Mouse (Mus musculus) kidney, postnatal 10 days (tissue): ENCODE data around the gene Slc16a3.

Experiments
- DNase-seq: peaks from one replicate; pipeline ENCODE4 v3.0.0; 2021; ENCODE audit warnings: mixed read lengths

Slc16a3 gene

GRCm38 (mm10) chr11:120948861-120949851 lies 876 bp downstream of the Slc16a3 start:
- peak; percentile 76 for DNase-seq

- no peak for DNase-seq
Observed at GRCm38 (mm10) chr11:120949863-120950262, 1.6 kb downstream of the Slc16a3 start.

- peak; percentile 89 for DNase-seq
Observed at GRCm38 (mm10) chr11:120950281-120951202, 2.3 kb downstream of the Slc16a3 start.

DNA sequence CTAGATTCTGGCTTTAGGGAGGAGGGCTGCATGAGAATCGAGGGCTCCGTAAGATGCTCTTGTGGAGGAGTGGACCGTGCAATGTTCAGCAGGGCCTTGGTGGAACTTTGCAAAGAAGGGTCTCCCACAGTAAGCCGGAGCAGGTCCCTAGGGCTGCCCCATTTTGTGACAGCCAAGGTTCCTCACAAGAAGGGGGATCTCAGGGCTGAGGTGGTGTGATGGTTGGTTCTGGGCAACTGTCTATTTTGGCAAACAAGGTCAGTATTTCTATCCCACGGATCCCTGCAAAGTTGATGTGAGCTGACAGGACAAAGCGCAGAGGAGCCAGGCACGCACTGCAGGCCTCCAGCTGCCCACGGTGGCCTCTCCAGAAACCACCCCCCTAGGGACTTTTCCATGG lies 3.0 kb downstream of the Slc16a3 start:
- no peak for DNase-seq

DNA sequence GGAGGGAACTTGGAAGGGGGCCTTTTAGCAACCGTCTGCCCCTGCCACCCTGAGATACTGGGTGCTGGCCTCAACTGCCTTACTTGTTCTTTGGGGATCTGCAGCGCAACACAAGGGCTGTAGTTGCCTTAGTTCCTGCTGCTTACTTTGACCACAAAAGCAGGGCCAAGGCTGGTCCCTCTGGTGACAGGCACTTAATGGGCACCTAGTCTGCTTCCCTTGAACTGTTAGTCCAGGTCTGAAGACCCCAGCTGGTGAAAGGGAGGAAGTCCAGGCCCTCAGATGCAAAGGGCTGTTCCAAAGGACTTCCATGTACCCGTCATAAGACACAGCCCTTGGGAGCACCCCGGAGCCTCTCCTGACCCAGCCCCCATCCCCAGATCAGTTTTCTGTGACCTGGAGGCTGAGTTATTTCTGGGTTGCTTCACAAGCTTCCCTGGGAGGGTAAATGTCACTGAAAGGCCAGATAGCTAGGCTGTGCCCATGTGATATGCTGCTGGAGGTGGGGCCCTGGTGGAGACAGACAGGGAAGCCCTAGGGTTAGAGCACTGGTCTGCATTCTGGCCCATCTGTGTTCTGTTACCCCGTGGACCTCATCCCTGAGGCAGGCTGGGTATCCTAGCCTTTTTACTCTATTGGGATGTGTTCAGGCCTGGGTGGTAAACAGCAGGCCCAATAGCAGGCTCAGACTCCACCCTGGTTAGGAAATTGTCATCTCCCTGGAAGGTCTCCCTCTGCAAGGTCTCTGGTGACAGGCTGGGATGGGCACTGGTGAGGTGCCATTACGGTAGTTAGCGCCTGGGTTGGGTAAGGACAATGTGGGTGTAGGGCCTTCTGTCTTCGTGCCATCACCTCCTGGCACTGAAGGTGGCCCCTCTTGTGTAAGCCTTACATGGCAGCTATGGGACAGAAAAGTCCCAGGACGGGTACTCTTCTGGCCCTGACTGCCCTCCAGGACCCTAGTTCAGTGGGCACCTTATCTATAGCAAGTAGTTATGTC lies 3.8 kb downstream of the Slc16a3 start:
- DNase-seq = no peak

DNA sequence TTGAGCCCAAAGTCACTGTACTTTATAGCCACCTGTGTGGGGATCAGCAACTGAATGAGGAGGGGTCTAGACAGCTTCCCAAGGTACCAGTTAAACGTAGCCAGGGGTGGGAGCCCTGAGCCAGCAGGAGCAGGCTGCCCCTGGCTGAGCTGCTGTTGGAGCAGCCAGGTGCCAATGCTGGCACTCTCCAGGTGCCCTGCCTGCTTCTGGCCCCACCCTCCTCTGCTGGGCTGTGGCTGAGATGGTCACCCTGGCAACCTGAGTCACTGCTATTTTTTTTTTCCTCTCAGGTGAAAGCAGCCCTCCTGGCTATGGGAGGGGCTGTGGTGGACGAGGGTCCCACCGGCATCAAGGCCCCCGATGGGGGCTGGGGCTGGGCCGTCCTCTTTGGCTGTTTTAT lies 6.7 kb downstream of the Slc16a3 start:
- peak; percentile 47 for DNase-seq

DNA sequence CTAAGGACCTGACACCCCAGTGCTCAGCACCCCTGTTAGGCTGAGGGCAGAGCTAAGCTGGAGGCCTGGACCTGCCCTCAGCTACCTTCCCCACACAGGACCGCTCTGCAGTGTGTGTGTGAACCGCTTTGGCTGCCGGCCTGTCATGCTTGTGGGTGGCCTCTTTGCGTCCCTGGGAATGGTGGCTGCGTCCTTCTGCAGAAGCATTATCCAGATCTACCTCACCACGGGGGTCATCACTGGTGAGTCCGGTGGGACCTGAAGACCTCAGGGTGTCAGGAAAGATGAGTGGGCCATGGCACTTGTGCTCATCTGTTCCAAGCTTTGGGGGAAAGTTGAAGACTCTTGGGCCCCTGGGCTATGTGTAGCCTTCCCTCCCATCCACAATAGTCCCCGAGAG lies 7.4 kb downstream of the Slc16a3 start:
- no peak for DNase-seq

DNA sequence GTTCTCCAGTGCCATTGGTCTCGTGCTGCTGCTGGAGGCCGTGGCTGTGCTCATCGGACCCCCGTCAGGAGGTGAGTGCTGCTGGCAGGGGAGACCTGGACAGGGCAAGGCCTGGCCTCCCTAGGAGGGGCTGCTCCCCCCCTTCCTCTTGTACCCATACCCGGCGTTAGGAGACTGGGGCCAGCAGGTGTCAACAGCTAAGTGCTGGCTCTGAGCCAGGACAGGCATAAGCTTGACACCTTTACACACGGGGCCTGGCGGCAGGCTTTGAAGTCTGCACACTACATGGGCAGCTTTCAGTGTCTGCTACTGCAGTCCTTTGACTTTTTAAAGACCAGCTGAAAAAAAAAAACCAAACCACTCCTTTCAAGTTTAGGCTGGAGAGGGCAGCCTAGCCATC lies 8.8 kb downstream of the Slc16a3 start:
- no peak for DNase-seq

GRCm38 (mm10) chr11:120957731-120958257 lies 9.5 kb downstream of the Slc16a3 start:
- no peak for DNase-seq

DNA sequence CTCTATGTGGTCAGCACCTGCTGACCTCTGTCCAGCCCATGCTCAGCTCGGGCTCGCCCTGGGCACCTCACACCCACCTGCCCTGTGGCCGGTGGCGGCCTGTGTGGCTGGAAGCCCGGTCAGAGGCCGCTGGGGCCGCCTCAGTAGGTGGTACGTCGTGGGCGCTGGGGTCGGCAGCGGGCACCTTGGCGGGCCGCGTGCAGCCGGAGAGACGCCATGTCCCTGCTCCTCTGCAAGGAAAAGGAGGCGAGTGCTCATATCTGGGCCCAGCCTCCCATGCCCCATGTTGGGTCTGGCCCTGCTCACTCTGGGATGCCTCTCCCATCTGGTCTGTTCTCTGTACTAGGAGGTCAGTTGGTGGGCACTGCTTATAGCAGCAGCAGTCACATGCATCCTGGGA lies 10.8 kb downstream of the Slc16a3 start:
- DNase-seq = no peak

DNA sequence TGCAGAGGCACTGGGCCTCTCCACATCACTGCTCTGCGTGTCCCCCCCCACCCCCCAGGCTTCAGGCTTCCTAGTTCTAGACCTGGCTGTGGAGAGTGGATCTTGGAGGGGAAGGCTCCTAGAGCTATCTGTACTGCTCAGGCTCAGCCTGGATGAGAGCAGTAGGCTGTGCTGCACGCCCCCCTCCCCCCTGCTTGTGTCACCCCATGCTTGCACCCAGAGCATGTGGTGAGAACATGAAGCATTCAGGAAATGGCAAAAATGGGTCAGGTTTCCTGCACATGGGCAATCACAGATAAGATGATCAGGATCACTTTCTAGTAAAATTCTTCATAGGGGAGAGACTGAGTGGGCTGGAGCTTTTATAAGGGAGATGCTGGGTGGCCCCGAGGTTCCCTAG lies 11.3 kb downstream of the Slc16a3 start:
- DNase-seq = no peak

GRCm38 (mm10) chr11:120960248-120960647 lies 12.0 kb downstream of the Slc16a3 start:
- no peak for DNase-seq

GRCm38 (mm10) chr11:120961594-120961993 lies 13.3 kb downstream of the Slc16a3 start:
- no peak for DNase-seq

DNA sequence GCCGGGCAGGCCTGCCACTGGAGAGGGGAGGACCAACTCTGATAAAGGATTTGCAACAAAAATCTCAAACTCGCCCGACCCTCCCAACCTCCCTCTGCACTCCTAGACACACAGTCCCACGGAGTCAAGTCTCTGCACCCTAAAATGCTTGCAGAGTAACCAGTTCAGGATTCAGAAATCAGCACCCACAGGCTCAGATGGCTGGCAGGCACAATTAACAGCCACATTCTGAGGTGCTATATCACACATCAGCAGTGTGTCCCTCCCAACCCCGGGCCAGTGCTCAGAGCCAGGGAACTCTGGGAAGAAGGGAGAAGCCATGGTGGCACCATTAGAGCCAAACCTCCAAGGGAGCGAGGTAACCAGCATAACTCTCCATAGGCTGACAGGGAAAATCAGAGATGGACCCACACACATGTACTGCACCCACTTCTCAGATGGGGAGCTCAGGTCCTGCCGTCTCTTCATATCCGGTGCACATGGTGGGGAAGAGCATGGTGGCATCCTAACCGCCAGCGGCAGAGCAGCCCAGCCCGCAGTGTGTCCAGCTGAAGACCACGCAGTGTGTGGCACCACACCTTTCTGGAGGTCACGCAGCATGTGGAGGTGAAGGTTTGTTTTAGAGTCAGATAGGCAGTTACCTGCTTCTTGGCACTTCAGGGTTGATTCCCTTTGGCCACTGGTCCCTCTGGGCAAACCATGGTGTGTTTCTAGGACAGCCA lies 13.9 kb downstream of the Slc16a3 start:
- DNase-seq = no peak

GRCm38 (mm10) chr11:120962909-120963308 lies 14.6 kb downstream of the Slc16a3 start:
- no peak for DNase-seq

- DNase-seq = peak; percentile 43
Observed at GRCm38 (mm10) chr11:120964195-120965157, 16.2 kb downstream of the Slc16a3 start.

DNA sequence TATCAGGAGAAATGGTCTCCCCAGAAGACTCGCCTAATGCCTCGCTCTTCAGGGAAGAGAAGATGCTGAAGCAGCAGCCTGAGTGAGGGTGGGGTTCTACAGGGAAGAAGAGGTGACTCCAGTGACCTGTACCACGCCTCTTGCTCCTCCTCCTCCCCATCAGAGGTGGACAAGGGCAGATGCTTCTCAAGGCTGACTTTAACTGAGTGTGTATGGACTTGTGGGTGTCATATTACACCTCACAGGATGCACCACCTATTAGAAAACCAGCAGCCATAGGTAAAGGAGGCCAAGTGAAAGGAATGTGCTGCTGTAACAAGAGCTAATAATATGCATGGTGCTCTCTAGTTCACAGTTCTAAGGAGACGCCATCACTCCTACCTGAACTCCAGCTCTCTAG lies 17.3 kb downstream of the Slc16a3 start:
- DNase-seq = no peak

- no peak for DNase-seq
Observed at GRCm38 (mm10) chr11:120969742-120970141, 21.5 kb downstream of the Slc16a3 start.

GRCm38 (mm10) chr11:120971237-120971636 lies 23.0 kb downstream of the Slc16a3 start:
- DNase-seq = no peak

- DNase-seq = no peak
Observed at GRCm38 (mm10) chr11:120973318-120973717, 25.0 kb downstream of the Slc16a3 start.
